Mouse (Mus musculus): Measurements from ENCODE around the gene Speer4d. TPM values are rescaled to one million over a fixed set of nuclear protein-coding genes. Genes with fewer than 3 reads are reported as not detected.
"Not testable (repeated sequence)": the region's sequence is repeated elsewhere in the genome, so short reads cannot be mapped to it uniquely, and the experiment has no call there.

Speer4d gene
- polyA plus RNA-seq (2015; fragmentation: Nextera tagmentation; extraction: Ambion mirVana): not detected in 2 replicates

- H3K4me1 ChIP-seq; H3K4me2 ChIP-seq; H3K27me3 ChIP-seq (replicated peaks); H3K36me3 ChIP-seq; H3K4me3 ChIP-seq (replicated peaks); H3K27ac ChIP-seq; H3K9ac ChIP-seq; ATAC-seq (ENCODE audit: insufficient read depth, low FRiP score, low read depth); H3K9me3 ChIP-seq: not testable (repeated sequence)
- WGBS: 64% methylated on average over 1 of the region's 1 CpGs
Observed at GRCm38 (mm10) chr5:15618764-15619163, at the start of gene Speer4d. Gene Speer4d (plus strand): TSS chr5:15619064.

GRCm38 (mm10) chr5:15573735-15574134, 45.1 kb upstream of the Speer4d start:
- not testable (repeated sequence) for H3K9me3 ChIP-seq; ATAC-seq (ENCODE audit: insufficient read depth, low FRiP score, low read depth)

GRCm38 (mm10) chr5:15577033-15577432, 41.8 kb upstream of the Speer4d start, which contains the start of gene Gm21083:
Gene Gm21083 (plus strand): TSS chr5:15577333.
- H3K27me3 ChIP-seq (replicated peaks); ATAC-seq (ENCODE audit: insufficient read depth, low FRiP score, low read depth); H3K4me2 ChIP-seq; H3K9me3 ChIP-seq; H3K27ac ChIP-seq; H3K9ac ChIP-seq; H3K4me1 ChIP-seq; H3K4me3 ChIP-seq (replicated peaks); H3K36me3 ChIP-seq: not testable (repeated sequence)
- WGBS: 60% methylated on average over 1 of the region's 1 CpGs

More at GRCm38 (mm10) chr5:15573735-15574134, 45.1 kb upstream of the Speer4d start:
- H3K36me3 ChIP-seq; H3K4me3 ChIP-seq (replicated peaks); H3K9ac ChIP-seq; H3K4me2 ChIP-seq; H3K4me1 ChIP-seq; H3K27ac ChIP-seq; H3K27me3 ChIP-seq (replicated peaks): not testable (repeated sequence)

- not testable (repeated sequence) for H3K27ac ChIP-seq; H3K9ac ChIP-seq; H3K9me3 ChIP-seq; H3K27me3 ChIP-seq (replicated peaks); H3K4me3 ChIP-seq (replicated peaks); H3K4me2 ChIP-seq; ATAC-seq (ENCODE audit: insufficient read depth, low FRiP score, low read depth); H3K4me1 ChIP-seq; H3K36me3 ChIP-seq
Observed at GRCm38 (mm10) chr5:15586351-15586750, 32.5 kb upstream of the Speer4d start.

- H3K36me3 ChIP-seq; H3K4me1 ChIP-seq; H3K27me3 ChIP-seq (replicated peaks); H3K9ac ChIP-seq; H3K9me3 ChIP-seq; ATAC-seq (ENCODE audit: insufficient read depth, low FRiP score, low read depth); H3K4me2 ChIP-seq; H3K27ac ChIP-seq; H3K4me3 ChIP-seq (replicated peaks): not testable (repeated sequence)
- 32% methylated on average over 6 of the region's 6 CpGs for WGBS
Observed at GRCm38 (mm10) chr5:15588291-15588690, 30.6 kb upstream of the Speer4d start.

- H3K36me3 ChIP-seq; H3K9ac ChIP-seq; ATAC-seq (ENCODE audit: insufficient read depth, low FRiP score, low read depth); H3K27ac ChIP-seq; H3K4me1 ChIP-seq; H3K9me3 ChIP-seq; H3K27me3 ChIP-seq (replicated peaks); H3K4me2 ChIP-seq; H3K4me3 ChIP-seq (replicated peaks): not testable (repeated sequence)
- 60% methylated on average over 5 of the region's 5 CpGs for WGBS
Observed at GRCm38 (mm10) chr5:15590635-15591034, 28.2 kb upstream of the Speer4d start.

- H3K9me3 ChIP-seq; H3K4me3 ChIP-seq (replicated peaks); H3K4me1 ChIP-seq; H3K36me3 ChIP-seq; H3K27me3 ChIP-seq (replicated peaks); H3K4me2 ChIP-seq; H3K9ac ChIP-seq; H3K27ac ChIP-seq: not testable (repeated sequence)
- peak; percentile 22; the same call in 1 of the 2 replicates for ATAC-seq (ENCODE audit: insufficient read depth, low FRiP score, low read depth)
- 63% methylated on average over 2 of the region's 2 CpGs for WGBS
Observed at GRCm38 (mm10) chr5:15591577-15591976, 27.3 kb upstream of the Speer4d start.

- ATAC-seq (ENCODE audit: insufficient read depth, low FRiP score, low read depth); H3K27ac ChIP-seq; H3K36me3 ChIP-seq; H3K4me2 ChIP-seq; H3K4me1 ChIP-seq; H3K27me3 ChIP-seq (replicated peaks); H3K9me3 ChIP-seq; H3K4me3 ChIP-seq (replicated peaks); H3K9ac ChIP-seq: not testable (repeated sequence)
Observed at GRCm38 (mm10) chr5:15598831-15599230, 20.0 kb upstream of the Speer4d start.

- H3K36me3 ChIP-seq; H3K4me1 ChIP-seq; H3K27ac ChIP-seq; H3K4me3 ChIP-seq (replicated peaks); H3K27me3 ChIP-seq (replicated peaks); H3K9me3 ChIP-seq; H3K4me2 ChIP-seq; ATAC-seq (ENCODE audit: insufficient read depth, low FRiP score, low read depth); H3K9ac ChIP-seq: not testable (repeated sequence)
- 44% methylated on average over 4 of the region's 4 CpGs for WGBS
Observed at GRCm38 (mm10) chr5:15600342-15600741, 18.5 kb upstream of the Speer4d start.

- not testable (repeated sequence) for H3K9me3 ChIP-seq; H3K4me2 ChIP-seq; H3K27ac ChIP-seq; H3K27me3 ChIP-seq (replicated peaks); H3K4me1 ChIP-seq; H3K4me3 ChIP-seq (replicated peaks); H3K9ac ChIP-seq; H3K36me3 ChIP-seq
- ATAC-seq (ENCODE audit: insufficient read depth, low FRiP score, low read depth): peak; percentile 49; the same call in 1 of the 2 replicates
- 58% methylated on average over 5 of the region's 5 CpGs for WGBS
Observed at GRCm38 (mm10) chr5:15601481-15601880, 17.4 kb upstream of the Speer4d start.

GRCm38 (mm10) chr5:15601960-15602359, 16.9 kb upstream of the Speer4d start:
- not testable (repeated sequence) for H3K36me3 ChIP-seq; H3K9ac ChIP-seq; H3K27me3 ChIP-seq (replicated peaks); H3K4me1 ChIP-seq; H3K4me2 ChIP-seq; H3K9me3 ChIP-seq; H3K27ac ChIP-seq; H3K4me3 ChIP-seq (replicated peaks)
- peak; percentile 51; the same call in 1 of the 2 replicates for ATAC-seq (ENCODE audit: insufficient read depth, low FRiP score, low read depth)
- WGBS: 69% methylated on average over 3 of the region's 3 CpGs

GRCm38 (mm10) chr5:15602424-15602947, 16.4 kb upstream of the Speer4d start:
- not testable (repeated sequence) for H3K27me3 ChIP-seq (replicated peaks); H3K4me2 ChIP-seq; H3K36me3 ChIP-seq; H3K4me3 ChIP-seq (replicated peaks); H3K9ac ChIP-seq; H3K9me3 ChIP-seq; H3K27ac ChIP-seq; H3K4me1 ChIP-seq
- 54% methylated on average over 3 of the region's 3 CpGs for whole genome bisulfite sequencing
- ATAC-seq (ENCODE audit: insufficient read depth, low FRiP score, low read depth): 0 out of 2 replicates have a peak, but pooled peaks have one; percentile 53

GRCm38 (mm10) chr5:15603008-15603407, 15.9 kb upstream of the Speer4d start:
- H3K9me3 ChIP-seq; H3K36me3 ChIP-seq; H3K27me3 ChIP-seq (replicated peaks); H3K4me2 ChIP-seq; H3K9ac ChIP-seq; H3K4me3 ChIP-seq (replicated peaks); ATAC-seq (ENCODE audit: insufficient read depth, low FRiP score, low read depth); H3K4me1 ChIP-seq; H3K27ac ChIP-seq: not testable (repeated sequence)
- WGBS: 55% methylated on average over 2 of the region's 2 CpGs
